Mouse (Mus musculus): ENCODE measurements around the gene Igfbp6.

Gene Igfbp6

GRCm38 (mm10) chr15:102144274-102144711 is at the start of gene Igfbp6:
Igfbp6 (plus strand) TSS chr15:102144362.
- peak; percentile 68 for DNase-seq (ENCODE audit: extremely low read depth, insufficient read length, low spot score)

GRCm38 (mm10) chr15:102094988-102095387 is 49.2 kb upstream of the Igfbp6 start:
- DNase-seq (ENCODE audit: extremely low read depth, insufficient read length, low spot score), result no peak

GRCm38 (mm10) chr15:102097147-102097915 is 46.8 kb upstream of the Igfbp6 start:
- no peak for DNase-seq (ENCODE audit: extremely low read depth, insufficient read length, low spot score)

GRCm38 (mm10) chr15:102097991-102098555 is 46.1 kb upstream of the Igfbp6 start:
- peak; percentile 35 for DNase-seq (ENCODE audit: extremely low read depth, insufficient read length, low spot score)

- no peak for DNase-seq (ENCODE audit: extremely low read depth, insufficient read length, low spot score)
Observed at GRCm38 (mm10) chr15:102099260-102099659, 44.9 kb upstream of the Igfbp6 start.

- DNase-seq (ENCODE audit: extremely low read depth, insufficient read length, low spot score), result no peak
Observed at GRCm38 (mm10) chr15:102099771-102100160, 44.4 kb upstream of the Igfbp6 start.

- DNase-seq (ENCODE audit: extremely low read depth, insufficient read length, low spot score), result peak; percentile 91
Observed at GRCm38 (mm10) chr15:102100161-102100981, 43.8 kb upstream of the Igfbp6 start, which contains the start of gene Tns2. Tns2 (plus strand) TSS chr15:102100413.

- peak; percentile 64 for DNase-seq (ENCODE audit: extremely low read depth, insufficient read length, low spot score)
Observed at GRCm38 (mm10) chr15:102100996-102101671, 43.0 kb upstream of the Igfbp6 start.

- peak; percentile 77 for DNase-seq (ENCODE audit: extremely low read depth, insufficient read length, low spot score)
Observed at GRCm38 (mm10) chr15:102101672-102102541, 42.3 kb upstream of the Igfbp6 start.

- peak; percentile 80 for DNase-seq (ENCODE audit: extremely low read depth, insufficient read length, low spot score)
Observed at GRCm38 (mm10) chr15:102102548-102103121, 41.5 kb upstream of the Igfbp6 start.

GRCm38 (mm10) chr15:102103371-102103946 is 40.7 kb upstream of the Igfbp6 start:
- peak; percentile 76 for DNase-seq (ENCODE audit: extremely low read depth, insufficient read length, low spot score)

- peak; percentile 81 for DNase-seq (ENCODE audit: extremely low read depth, insufficient read length, low spot score)
Observed at GRCm38 (mm10) chr15:102103947-102104555, 40.1 kb upstream of the Igfbp6 start.

- DNase-seq (ENCODE audit: extremely low read depth, insufficient read length, low spot score), result peak; percentile 84
Observed at GRCm38 (mm10) chr15:102105360-102105759, 38.8 kb upstream of the Igfbp6 start.

- DNase-seq (ENCODE audit: extremely low read depth, insufficient read length, low spot score), result no peak
Observed at GRCm38 (mm10) chr15:102105764-102106730, 38.1 kb upstream of the Igfbp6 start.

- DNase-seq (ENCODE audit: extremely low read depth, insufficient read length, low spot score), result no peak
Observed at GRCm38 (mm10) chr15:102106754-102107456, 37.3 kb upstream of the Igfbp6 start.

- peak; percentile 23 for DNase-seq (ENCODE audit: extremely low read depth, insufficient read length, low spot score)
Observed at GRCm38 (mm10) chr15:102107689-102108573, 36.2 kb upstream of the Igfbp6 start.
